Mouse (Mus musculus) stomach, postnatal 0 days (tissue): ENCODE measurements at regions not wholly inside any gene's neighbourhood (a gene's known extent, or its start where the extent isn't known, plus 50 kb on each side); places are given as distances from the start of the nearest gene placed in this dataset.
"Not testable (repeated sequence)": the region's sequence is repeated elsewhere in the genome, so short reads cannot be mapped to it uniquely, and the experiment has no call there.

Experiments
- ATAC-seq: fragments of 200-750 bp; cut with Nextera tagmentation; 2 replicates; pipeline ENCODE4 v1.8.0; 2017; ENCODE audit not compliant: low FRiP score, low TSS enrichment
- DNase-seq: peaks from one replicate; pipeline ENCODE4 v3.0.0-alpha.2; 2016; ENCODE audit warnings: low spot score
- H3K27ac ChIP-seq: fragments of 300-500 bp; sonication (generic); replicated peaks from 2 replicates; pipeline ENCODE4 v1.5.1; 2014; ENCODE audit warnings: mild to moderate bottlenecking, control low read depth
- H3K27me3 ChIP-seq: fragments of 300-500 bp; sonication (generic); 2 replicates; pipeline ENCODE4 v1.6.1; 2014; ENCODE audit warnings: low read length; ENCODE audit not compliant: control insufficient read depth, insufficient read depth
- H3K36me3 ChIP-seq: fragments of 300-500 bp; sonication (generic); 2 replicates; pipeline ENCODE4 v1.6.1; 2014; ENCODE audit warnings: low read length, mixed read lengths; ENCODE audit not compliant: control insufficient read depth, insufficient read depth
- H3K4me1 ChIP-seq: fragments of 300-500 bp; sonication (generic); replicated peaks from 2 replicates; pipeline ENCODE4 v1.6.1; 2014; ENCODE audit warnings: antibody characterized with exemption; ENCODE audit not compliant: control insufficient read depth, insufficient read depth
- H3K4me2 ChIP-seq: fragments of 300-500 bp; sonication (generic); replicated peaks from 2 replicates; pipeline ENCODE4 v1.6.1; 2014; ENCODE audit warnings: low read depth, mild to moderate bottlenecking, control low read depth, moderate library complexity
- H3K4me3 ChIP-seq: fragments of 300-500 bp; sonication (generic); 2 replicates; pipeline ENCODE4 v1.5.1; 2014; ENCODE audit warnings: low read depth, low read length, control low read depth
- H3K9ac ChIP-seq: fragments of 300-500 bp; sonication (generic); 2 replicates; pipeline ENCODE4 v1.6.1; 2014; ENCODE audit warnings: mild to moderate bottlenecking, low read length, control low read depth, mixed read lengths
- H3K9me3 ChIP-seq: fragments of 300-500 bp; sonication (generic); 2 replicates; pipeline ENCODE4 v1.6.1; 2016; ENCODE audit warnings: low read length; ENCODE audit not compliant: control insufficient read depth
- CTCF ChIP-seq: IDR thresholded peaks from 2 replicates; pipeline ENCODE4 v1.5.1; 2016; ENCODE audit warnings: antibody characterized with exemption, low read depth, mild to moderate bottlenecking, moderate library complexity
- EP300 ChIP-seq: optimal IDR thresholded peaks from 2 replicates; pipeline ENCODE3; 2016; ENCODE audit warnings: antibody characterized with exemption
- WGBS: fragments of 180-500 bp; shearing (Covaris S2); extraction: QIAGEN DNeasy Blood & Tissue Kit; methylation state at CpG from one replicate; pipeline ENCODE4 v1.1.7; 2014; 5-methylcytosine and 5-hydroxymethylcytosine counted together

DNA sequence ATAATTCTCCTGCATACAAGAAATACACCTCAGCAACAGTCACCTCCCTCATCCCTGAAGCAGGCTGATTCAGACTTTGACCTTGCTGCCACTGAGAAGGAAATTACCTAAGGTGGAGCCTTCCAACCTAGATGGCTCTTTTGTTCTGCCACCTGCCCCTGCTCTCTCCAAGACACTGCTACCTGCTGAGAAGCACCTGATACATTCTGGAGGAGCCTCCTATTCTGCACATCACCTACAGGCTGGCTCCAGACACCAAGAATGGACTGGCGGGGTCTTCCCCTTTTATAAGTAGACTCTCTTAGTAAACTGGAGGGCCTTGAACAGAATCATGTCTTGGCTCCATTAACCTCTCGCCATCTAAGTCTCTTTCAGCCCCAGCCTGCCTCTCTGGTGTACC, 1149.5 kb upstream of the 2610301B20Rik start:
- WGBS, result 95% methylated on average over 2 of the region's 2 CpGs
- not testable (repeated sequence) for ATAC-seq

DNA sequence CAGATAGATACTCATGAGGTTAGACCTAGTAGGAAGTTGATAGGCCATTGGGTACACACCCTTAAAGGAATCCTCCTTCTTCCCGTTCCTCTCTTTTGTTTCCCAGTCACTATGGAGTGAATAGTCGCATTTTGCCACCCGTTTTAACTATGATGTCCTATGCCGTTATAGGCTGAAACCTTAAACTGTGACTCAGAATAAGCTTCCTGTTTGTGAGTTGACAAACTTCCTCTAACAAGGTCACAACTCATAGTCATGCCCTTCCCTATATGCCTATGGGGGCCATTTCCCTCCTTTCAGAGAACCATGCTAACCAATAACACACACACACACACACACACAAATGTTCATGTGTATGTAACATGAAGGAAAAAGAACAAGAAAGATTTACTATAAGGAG, 1136.6 kb upstream of the 2610301B20Rik start:
- DNase-seq, result no peak
- no peak for ATAC-seq
- H3K4me3 ChIP-seq, result no peak overlapping the region
- WGBS, result 82% methylated on average over 4 of the region's 4 CpGs
- no peaks in the 10 kb centered on the region for H3K9me3 ChIP-seq
- H3K4me2 ChIP-seq, result no peak overlapping the region
- no peaks in the 10 kb centered on the region for H3K36me3 ChIP-seq
- TF ChIP-seq CTCF, result no peak
- TF ChIP-seq EP300, result no peak
- H3K27me3 ChIP-seq, result no peaks in the 10 kb centered on the region
- no peaks in the 10 kb centered on the region for H3K4me1 ChIP-seq
- H3K9ac ChIP-seq, result no peak overlapping the region
- no peak overlapping the region for H3K27ac ChIP-seq

More for the DNA sequence above, 1149.5 kb upstream of the 2610301B20Rik start:
- not testable (repeated sequence) for H3K9ac ChIP-seq, H3K27me3 ChIP-seq, H3K27ac ChIP-seq, H3K9me3 ChIP-seq, DNase-seq, H3K36me3 ChIP-seq, H3K4me3 ChIP-seq, H3K4me1 ChIP-seq, H3K4me2 ChIP-seq

GRCm38 (mm10) chr4:9747411-9747938, 1126.8 kb upstream of the 2610301B20Rik start:
- Histone ChIP-seq H3K9ac (no peak overlapping the region), H3K4me1 (no peaks in the 10 kb centered on the region), H3K4me3 (no peak overlapping the region), H3K27ac (no peak overlapping the region), H3K27me3 (no peaks in the 10 kb centered on the region), H3K9me3 (no peaks in the 10 kb centered on the region), H3K4me2 (no peak overlapping the region), H3K36me3 (no peaks in the 10 kb centered on the region)
- ATAC-seq, result no peak
- TF ChIP-seq EP300 (no peak), CTCF (no peak)
- WGBS, result 81% methylated on average over 6 of the region's 6 CpGs
- DNase-seq, result no peak

- no peaks in the 10 kb centered on the region for H3K27me3 ChIP-seq
- H3K4me2 ChIP-seq, result no peak overlapping the region
- TF ChIP-seq CTCF, result no peak
- no peak for TF ChIP-seq EP300
- no peaks in the 10 kb centered on the region for H3K36me3 ChIP-seq
- H3K27ac ChIP-seq, result no peak overlapping the region
- H3K4me3 ChIP-seq, result no peak overlapping the region
- no peak for ATAC-seq
- no peak overlapping the region for H3K9ac ChIP-seq
- 66% methylated on average over 2 of the region's 2 CpGs for WGBS
- DNase-seq, result no peak
- H3K9me3 ChIP-seq, result no peaks in the 10 kb centered on the region
- no peaks in the 10 kb centered on the region for H3K4me1 ChIP-seq
Observed at GRCm38 (mm10) chr4:9748110-9748509, 1126.2 kb upstream of the 2610301B20Rik start.

- ATAC-seq (no peak), DNase-seq (no peak)
- 87% methylated on average over 3 of the region's 3 CpGs for WGBS
- no peak overlapping the region for H3K4me2 ChIP-seq
- H3K9me3 ChIP-seq, result no peaks in the 10 kb centered on the region
- H3K4me3 ChIP-seq, result no peak overlapping the region
- H3K27ac ChIP-seq, result no peak overlapping the region
- H3K4me1 ChIP-seq, result no peaks in the 10 kb centered on the region
- no peaks in the 10 kb centered on the region for H3K36me3 ChIP-seq
- no peak overlapping the region for H3K9ac ChIP-seq
- H3K27me3 ChIP-seq, result no peaks in the 10 kb centered on the region
- TF ChIP-seq CTCF (no peak), EP300 (no peak)
Observed at GRCm38 (mm10) chr4:9749877-9750276, 1124.4 kb upstream of the 2610301B20Rik start.

GRCm38 (mm10) chr4:9750404-9750803, 1123.9 kb upstream of the 2610301B20Rik start:
- Histone ChIP-seq H3K27me3 (no peaks in the 10 kb centered on the region), H3K4me1 (no peaks in the 10 kb centered on the region), H3K4me2 (no peak overlapping the region), H3K36me3 (no peaks in the 10 kb centered on the region), H3K27ac (no peak overlapping the region), H3K9ac (no peak overlapping the region), H3K4me3 (no peak overlapping the region), H3K9me3 (no peaks in the 10 kb centered on the region)
- 80% methylated on average over 4 of the region's 4 CpGs for WGBS
- ATAC-seq, result no peak
- TF ChIP-seq EP300 (no peak), CTCF (no peak)
- DNase-seq, result no peak
